Mouse (Mus musculus) gastrocnemius, postnatal 25 days (tissue): ENCODE measurements around the gene Dnajc12. TPM values are rescaled to one million over a fixed set of nuclear protein-coding genes. Genes with fewer than 3 reads are reported as not detected.
"Not testable (repeated sequence)": the region's sequence is repeated elsewhere in the genome, so short reads cannot be mapped to it uniquely, and the experiment has no call there.

ENCODE experiments used
- DNase-seq: peaks from one replicate; pipeline ENCODE4 v3.0.0; 2022
- total RNA-seq, 2 experiments: library from RNA; stranded (reverse); gene quantifications; 1 replicate in 1 of 2; 2 replicates in 1 of 2; pipeline ENCODE4 v1.2.3; 2021

Dnajc12 gene
- total RNA-seq, 2 experiments from 2014 or later, result 14.4 to 15.6 TPM

DNA sequence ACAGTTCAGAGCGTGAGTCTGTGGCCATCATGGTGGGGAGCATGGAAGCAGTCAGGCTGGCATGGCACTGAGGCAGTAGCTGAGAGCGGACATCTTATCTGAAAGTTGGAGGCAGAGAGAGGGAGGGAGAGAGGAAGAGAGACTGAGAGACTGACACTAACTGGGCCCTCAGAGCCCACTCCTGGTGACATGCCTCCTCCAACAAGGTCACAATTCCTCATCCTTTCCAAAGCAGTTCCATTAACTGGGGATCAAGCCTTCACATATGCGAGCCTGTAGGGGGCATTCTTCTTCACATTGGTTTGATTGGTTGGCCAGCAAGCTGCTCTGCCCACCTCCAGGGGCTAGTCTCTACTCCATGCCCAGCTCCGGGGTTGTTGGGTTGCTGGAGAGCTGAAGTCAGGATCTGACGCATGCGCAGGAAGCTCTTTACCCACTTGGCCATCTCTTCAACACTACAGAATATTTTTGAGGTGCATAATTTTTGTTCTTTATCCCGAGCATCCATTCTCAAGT is 49.0 kb downstream of the Dnajc12 start:
- no peak for DNase-seq

GRCm38 (mm10) chr10:63432099-63432498 is 49.9 kb downstream of the Dnajc12 start:
- DNase-seq, result no peak

DNA sequence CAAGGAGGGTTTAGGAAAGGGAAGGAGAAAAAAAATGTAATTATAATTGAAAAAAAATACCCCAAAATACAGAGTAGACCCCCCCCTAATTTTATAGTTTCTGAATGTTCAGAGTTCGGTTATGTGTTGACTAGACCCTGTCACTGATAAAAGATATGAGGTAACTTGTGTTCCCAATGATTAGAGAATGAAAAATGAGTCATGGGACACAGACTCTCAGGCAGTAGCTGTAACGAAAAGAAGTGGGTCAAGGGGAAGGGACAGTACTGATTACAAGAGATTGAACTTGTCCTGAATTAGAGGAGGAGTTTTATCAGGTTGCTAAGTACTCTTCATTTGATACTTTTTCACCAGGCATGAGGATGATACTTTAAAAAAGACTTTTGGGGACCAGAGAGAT is 50.6 kb downstream of the Dnajc12 start:
- DNase-seq, result no peak

DNA sequence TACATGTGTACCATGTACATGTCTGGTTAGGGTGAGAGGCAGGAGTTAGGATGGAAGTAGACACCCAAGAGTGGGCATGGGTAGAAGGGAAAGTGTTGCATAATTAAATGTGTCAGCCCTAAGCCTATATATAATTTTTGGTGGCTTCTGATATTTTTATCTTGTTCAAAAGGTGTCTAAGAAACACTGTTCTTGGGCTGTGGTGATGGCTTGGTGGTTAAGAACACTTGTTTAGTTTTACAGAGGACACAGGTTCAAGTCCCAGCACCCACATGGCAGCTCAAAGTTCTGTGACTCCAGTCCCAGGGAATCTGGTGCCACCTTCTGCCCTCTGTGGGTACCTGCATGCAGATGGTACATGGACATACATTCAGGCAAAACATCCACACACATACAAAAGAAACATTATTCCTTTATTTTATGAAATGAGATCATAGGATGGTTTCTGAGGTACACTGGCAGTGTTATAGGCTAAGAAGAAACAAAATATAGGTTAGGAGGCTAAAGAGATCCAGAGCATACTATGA is 56.6 kb downstream of the Dnajc12 start:
- DNase-seq, result no peak

- no peak for DNase-seq
These were observed 57.5 kb downstream of the Dnajc12 start for GRCm38 (mm10) chr10:63439694-63440228.

DNA sequence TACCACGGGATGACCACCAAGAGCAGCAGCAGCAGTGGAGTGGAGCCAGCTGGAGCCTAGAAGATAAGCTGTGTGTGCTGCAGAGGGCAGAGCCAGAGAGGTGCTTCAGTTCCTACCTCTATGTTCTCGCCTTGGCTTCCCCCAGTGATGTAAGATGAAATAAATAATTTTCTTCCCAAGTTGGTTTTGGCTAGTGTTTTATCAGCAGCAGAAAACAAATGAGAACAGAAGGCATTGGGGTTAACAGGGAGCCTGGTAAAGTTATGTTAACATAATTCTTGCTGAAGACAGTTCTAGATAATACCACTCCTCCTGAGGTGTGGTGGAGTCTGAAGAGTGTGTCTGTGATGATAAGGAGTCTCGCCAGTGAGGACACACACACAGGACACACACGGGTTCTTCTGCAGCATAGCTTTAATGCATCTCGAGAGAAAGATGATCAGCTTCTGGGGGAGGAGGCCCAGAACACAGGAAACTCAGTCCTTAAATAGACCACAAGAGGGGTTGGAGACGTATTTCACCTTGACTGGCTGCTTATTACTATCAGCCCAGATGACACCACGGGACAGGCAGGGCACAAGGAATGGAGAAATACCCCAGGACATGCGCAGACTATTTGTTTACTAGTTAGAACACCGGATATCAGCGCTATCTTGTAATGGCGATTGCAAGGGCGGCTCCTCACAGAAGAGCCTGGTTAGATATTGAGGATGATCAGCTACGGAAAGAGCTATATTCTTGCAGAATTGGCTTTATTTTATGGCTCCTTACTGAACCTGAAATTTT is 62.6 kb downstream of the Dnajc12 start:
- not testable (repeated sequence) for DNase-seq

DNA sequence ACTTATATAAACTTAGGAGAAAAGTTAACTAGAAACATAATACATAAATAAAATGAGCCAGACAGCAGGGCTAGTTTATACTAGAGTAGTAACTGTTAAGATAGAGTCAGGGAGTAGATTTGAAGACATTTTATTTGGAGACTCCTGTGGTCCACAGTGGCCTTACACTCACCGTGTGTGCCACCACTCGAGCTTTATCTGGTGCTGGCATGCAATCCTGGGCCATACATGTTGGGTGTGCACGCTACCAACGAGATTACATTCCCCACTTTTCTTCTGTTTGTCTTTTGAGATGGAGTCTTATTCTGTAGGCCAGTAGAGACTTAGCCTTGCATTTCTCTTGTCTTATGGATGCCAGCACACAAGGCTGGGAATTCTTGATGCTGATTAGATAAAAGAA is 71.7 kb downstream of the Dnajc12 start:
- no peak for DNase-seq

DNA sequence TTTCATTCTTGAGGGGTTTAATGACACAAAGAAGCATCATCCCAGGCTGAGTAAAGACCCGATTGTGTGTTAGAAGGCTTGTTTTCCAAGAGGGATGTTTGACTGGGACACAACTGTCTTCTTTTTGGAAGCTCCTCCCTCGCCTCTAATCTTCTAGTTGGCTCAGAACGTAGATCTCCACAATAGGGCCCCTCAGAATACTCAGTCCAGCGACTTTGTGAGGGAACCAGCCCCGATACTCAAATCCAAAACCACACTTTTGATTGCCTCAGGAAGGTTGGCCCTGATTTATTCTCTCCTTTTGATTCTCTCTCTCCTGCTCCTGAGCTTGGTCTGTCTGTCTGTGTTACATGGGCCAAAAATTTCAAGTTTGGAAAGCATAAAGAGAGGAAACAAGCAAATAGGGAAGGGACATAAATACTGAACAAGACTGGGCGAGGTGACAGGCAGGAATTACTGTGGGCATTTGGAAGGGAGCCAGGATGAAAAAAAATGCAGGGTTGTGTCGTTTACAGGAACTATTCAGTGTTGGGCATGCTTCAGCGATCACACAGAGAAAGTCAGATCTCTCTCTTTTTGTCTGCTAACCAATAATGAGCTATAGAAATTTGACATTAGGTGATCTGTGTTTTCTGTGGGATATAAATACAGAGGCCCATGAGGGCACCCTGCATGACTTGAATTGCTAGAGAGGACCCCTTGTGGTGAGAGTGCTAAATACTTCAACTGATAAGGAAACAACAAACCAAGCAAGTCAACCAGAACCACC is 73.1 kb downstream of the Dnajc12 start:
- DNase-seq, result no peak

DNA sequence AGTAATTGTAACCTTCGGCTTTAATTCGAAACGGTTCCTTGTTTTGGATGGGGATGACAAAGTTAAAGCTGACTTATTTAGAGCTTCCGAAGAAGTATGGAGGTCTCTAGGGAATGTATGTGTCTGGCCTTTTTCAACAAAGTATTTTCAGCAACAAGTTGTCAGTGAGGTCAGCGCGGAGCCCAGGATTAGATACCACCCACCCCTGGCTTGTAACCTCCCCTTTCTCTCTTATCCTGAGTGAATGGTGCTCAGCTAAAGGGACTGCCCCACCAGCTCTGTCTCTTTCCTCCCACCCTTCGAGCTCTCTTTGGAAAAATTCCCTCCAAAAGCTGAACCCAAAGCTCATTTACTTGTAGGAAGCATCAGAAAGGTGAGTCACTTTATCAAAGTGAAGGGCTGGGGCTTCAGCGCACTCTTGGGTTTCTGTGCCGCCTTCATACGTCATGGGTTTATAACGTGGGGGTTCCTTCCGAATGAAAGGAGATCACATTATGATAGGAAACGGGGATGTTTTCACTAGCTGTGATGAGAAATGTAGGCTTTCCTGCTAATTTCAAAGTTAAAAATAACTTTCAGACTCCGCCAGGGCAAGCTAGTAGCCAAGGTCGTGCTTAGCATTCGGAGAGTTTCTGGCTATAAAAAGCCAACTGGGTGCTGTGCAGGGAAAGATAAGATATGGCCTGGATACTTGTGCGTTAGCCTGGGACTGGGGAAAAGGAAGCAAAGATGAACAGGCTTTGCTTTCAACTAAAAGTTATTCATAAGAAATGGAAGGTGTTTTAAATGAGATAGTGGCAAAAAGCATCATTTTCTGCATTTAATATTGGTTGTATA is 75.3 kb downstream of the Dnajc12 start:
- no peak for DNase-seq

Other genes starting within 250 kb of the Dnajc12 start
- 100 to 1,000 TPM; 239 to 253 TPM for gene Mypn, start 178.5 kb upstream of the Dnajc12 start, total RNA-seq
- 10 to 100 TPM; 17.5 to 20.6 TPM for gene Herc4, start 138.6 kb upstream of the Dnajc12 start, total RNA-seq
- gene Sirt1, start 739 bp upstream of the Dnajc12 start, total RNA-seq, result 1 to 10 TPM; 5.4 to 6.8 TPM
- not detected for gene Gm7075, start 39.3 kb downstream of the Dnajc12 start, total RNA-seq
- gene Ctnna3, start 47.7 kb downstream of the Dnajc12 start, total RNA-seq, result 10 to 100 TPM; 11.0 to 15.8 TPM